Mouse (Mus musculus): ENCODE data around the gene Mvk. TPM values are rescaled to one million over a fixed set of nuclear protein-coding genes. Genes with fewer than 3 reads are reported as not detected.

Mvk gene
- total and polyA plus RNA-seq, 3 experiments, result 33.5 to 37.7 TPM; not detected in 1

DNA sequence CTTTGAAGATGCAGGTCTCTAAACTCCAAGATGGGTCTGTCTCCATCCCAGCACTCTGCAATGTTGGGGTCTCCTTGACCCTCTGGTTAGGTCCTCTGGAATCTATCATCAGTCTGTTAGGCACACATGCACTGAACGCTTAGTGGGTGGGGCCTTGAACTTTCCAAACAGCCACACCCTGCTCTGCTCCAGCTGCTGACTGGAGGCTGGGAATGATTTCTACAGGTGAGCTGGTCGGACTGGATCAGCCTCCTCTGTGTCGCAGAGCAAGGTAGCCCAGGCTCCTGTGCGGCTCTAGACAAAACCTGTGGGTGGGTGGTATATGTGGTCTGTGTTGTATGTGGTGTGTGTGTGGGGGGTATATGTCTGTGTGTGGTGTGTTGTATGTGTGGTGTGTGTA lies 4.9 kb downstream of the Mvk start:
- no peak for TF ChIP-seq MAX (IDR thresholded peaks at IDR 0.05; ENCODE audit: low read length)
- no peak for TF ChIP-seq NRF1 (IDR thresholded peaks at IDR 0.05; ENCODE audit: insufficient read depth, low read depth, low read length, poor library complexity, severe bottlenecking)
- TF ChIP-seq BHLHE40 (IDR thresholded peaks at IDR 0.05; ENCODE audit: borderline replicate concordance, low read depth, low read length), result no peak
- no peak for TF ChIP-seq EP300 (IDR thresholded peaks at IDR 0.05; ENCODE audit: low read depth in 1 of 2, low read length in 2 of 2)
- no peak for TF ChIP-seq POLR2A (IDR thresholded peaks at IDR 0.05; ENCODE audit: control insufficient read depth in 1 of 2, insufficient read depth in 1 of 2, low read depth in 1 of 2, low read length in 2 of 2, poor library complexity in 1 of 2)
- TF ChIP-seq KAT2A (conservative IDR thresholded peaks at IDR 0.05; ENCODE audit: low read depth, low read length), result no peak
- TF ChIP-seq ETS1 (IDR thresholded peaks at IDR 0.05; ENCODE audit: low read depth, low read length), result no peak
- no peak for TF ChIP-seq E2F4 (IDR thresholded peaks at IDR 0.05; ENCODE audit: borderline replicate concordance, low read depth, low read length)
- H3K27me3 ChIP-seq (ENCODE audit: control insufficient read depth in 1 of 2, insufficient read depth in 2 of 2, low read length in 2 of 2), result no peaks in the 10 kb centered on the region
- DNase-seq (ENCODE audit: low read depth, low spot score), result no peak
- H3K79me2 ChIP-seq (ENCODE audit: control insufficient read depth, insufficient read depth, low read length, poor library complexity), result no peaks in the 10 kb centered on the region
- no peak overlapping the region for H3K4me3 ChIP-seq (ENCODE audit: control insufficient read depth in 1 of 2, insufficient read depth in 1 of 2, low read depth in 2 of 2, low read length in 2 of 2)
- no peak overlapping the region for H3K27ac ChIP-seq (ENCODE audit: control insufficient read depth, low read depth, low read length)
- H3K4me1 ChIP-seq (ENCODE audit: control insufficient read depth in 1 of 2, insufficient read depth in 2 of 2, low read length in 2 of 2), result no peaks in the 10 kb centered on the region; a peak in 1 of 4 replicates
- H3K9ac ChIP-seq (ENCODE audit: control insufficient read depth, low read depth, low read length, poor library complexity, severe bottlenecking), result no peak overlapping the region
- H3K9me3 ChIP-seq (replicated peaks; ENCODE audit: insufficient read depth, low read length), result no peaks in the 10 kb centered on the region
- peaks cover 0 to 2% of the 10 kb centered on the region in 2 experiments; a peak in 1 of 4 replicates for H3K36me3 ChIP-seq (ENCODE audit: control insufficient read depth in 1 of 2, insufficient read depth in 2 of 2, low read length in 2 of 2)

DNA sequence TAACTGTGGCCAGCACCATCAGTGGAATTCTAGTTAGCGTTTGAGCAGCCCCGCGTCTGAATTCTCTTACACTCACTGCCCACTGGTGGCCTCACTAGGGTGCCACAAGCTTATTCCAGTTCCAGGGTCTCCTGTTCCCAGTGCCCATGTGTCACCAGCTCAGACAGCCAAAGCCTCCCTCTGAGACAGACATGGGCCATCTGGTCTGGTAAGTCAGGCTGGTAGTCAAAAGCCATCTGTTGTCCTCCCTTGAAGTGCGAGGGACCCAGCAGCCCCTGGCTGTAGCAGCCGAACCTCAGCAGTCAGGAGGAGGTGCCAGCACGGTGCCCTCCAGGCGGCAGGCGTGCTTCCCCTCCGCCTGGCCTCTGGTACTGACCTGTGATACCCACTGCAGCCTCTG lies 12.2 kb downstream of the Mvk start:
- Histone ChIP-seq H3K4me3 (ENCODE audit: control insufficient read depth in 1 of 2, insufficient read depth in 1 of 2, low read depth in 2 of 2, low read length in 2 of 2) (no peak overlapping the region), H3K36me3 (ENCODE audit: control insufficient read depth in 1 of 2, insufficient read depth in 2 of 2, low read length in 2 of 2) (no peaks in the 10 kb centered on the region), H3K27ac (ENCODE audit: control insufficient read depth, low read depth, low read length) (no peak overlapping the region), H3K9me3 (replicated peaks; ENCODE audit: insufficient read depth, low read length) (no peaks in the 10 kb centered on the region), H3K27me3 (ENCODE audit: control insufficient read depth in 1 of 2, insufficient read depth in 2 of 2, low read length in 2 of 2) (no peaks in the 10 kb centered on the region), H3K79me2 (ENCODE audit: control insufficient read depth, insufficient read depth, low read length, poor library complexity) (no peaks in the 10 kb centered on the region), H3K9ac (ENCODE audit: control insufficient read depth, low read depth, low read length, poor library complexity, severe bottlenecking) (no peak overlapping the region), H3K4me1 (ENCODE audit: control insufficient read depth in 1 of 2, insufficient read depth in 2 of 2, low read length in 2 of 2) (no peaks in the 10 kb centered on the region)
- no peak for DNase-seq (ENCODE audit: low read depth, low spot score)
- TF ChIP-seq JUND (IDR thresholded peaks at IDR 0.05; ENCODE audit: low read depth, low read length) (no peak), USF2 (IDR thresholded peaks at IDR 0.05; ENCODE audit: borderline replicate concordance in 1 of 2, insufficient read depth in 1 of 2, low read depth in 1 of 2, low read length in 2 of 2) (no peak), ZNF384 (IDR thresholded peaks at IDR 0.05; ENCODE audit: low read depth, low read length) (no peak), ETS1 (IDR thresholded peaks at IDR 0.05; ENCODE audit: low read depth, low read length) (no peak), MAZ (IDR thresholded peaks at IDR 0.05; ENCODE audit: low read depth, low read length) (no peak), NELFE (IDR thresholded peaks at IDR 0.05; ENCODE audit: low read depth, low read length) (no peak), USF1 (IDR thresholded peaks at IDR 0.05; ENCODE audit: low read depth, low read length) (no peak), MAFK (IDR thresholded peaks at IDR 0.05; ENCODE audit: borderline replicate concordance, low read depth, low read length) (no peak), MEF2A (IDR thresholded peaks at IDR 0.05; ENCODE audit: extremely low read depth, insufficient replicate concordance, low read depth, low read length, poor library complexity, severe bottlenecking) (no peak)

Measured in MEL (cell line).